Mouse (Mus musculus) skeletal muscle tissue, adult 2 months (tissue): ENCODE data around the gene Camk2g.

ENCODE experiments used
- DNase-seq: peaks from one replicate; pipeline ENCODE4 v3.0.0-alpha.2; 2012; ENCODE audit warnings: low read depth, low spot score

The Camk2g gene

DNA sequence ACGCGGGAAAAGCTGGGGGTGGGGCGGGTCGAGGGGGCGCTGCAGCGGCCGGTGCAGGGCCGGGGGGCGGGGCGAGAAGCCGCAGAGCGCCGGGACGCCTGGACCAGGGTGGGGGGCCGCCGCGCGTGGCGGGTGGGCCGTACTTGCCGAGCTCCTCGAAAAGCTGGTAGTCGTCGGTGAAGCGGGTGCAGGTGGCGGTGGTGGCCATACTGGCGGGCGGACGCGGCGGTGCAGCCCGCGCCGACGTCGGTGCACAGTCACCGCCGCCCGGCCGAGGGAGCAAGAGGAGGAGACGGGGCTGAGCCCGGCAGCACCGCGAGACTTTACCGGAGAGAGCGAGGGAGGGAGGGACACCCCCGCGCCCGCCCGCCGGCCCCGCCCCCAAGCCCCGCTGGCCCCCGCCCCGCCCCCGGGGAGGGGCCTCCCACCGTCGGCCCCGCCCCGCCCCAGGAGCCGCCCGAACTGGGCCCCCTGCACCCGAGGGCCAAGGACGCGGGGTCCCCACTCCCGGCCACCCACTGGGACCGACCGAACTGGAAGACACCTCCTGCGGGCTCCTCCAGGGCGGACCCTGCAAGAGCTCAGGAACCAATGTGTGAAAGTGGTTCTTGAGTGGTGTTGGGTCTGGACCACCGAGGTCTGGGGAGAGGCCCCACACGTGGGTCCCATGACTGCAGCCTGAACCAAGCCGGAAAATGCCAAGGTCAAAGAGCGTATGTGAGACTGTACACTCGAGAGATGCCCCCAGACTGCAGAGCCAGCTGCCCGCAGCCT, at the start of gene Camk2g:
Gene Camk2g (minus strand): TSS at position 331 of the 774 bp plus-strand sequence.
- peak; percentile 85 for DNase-seq

DNA sequence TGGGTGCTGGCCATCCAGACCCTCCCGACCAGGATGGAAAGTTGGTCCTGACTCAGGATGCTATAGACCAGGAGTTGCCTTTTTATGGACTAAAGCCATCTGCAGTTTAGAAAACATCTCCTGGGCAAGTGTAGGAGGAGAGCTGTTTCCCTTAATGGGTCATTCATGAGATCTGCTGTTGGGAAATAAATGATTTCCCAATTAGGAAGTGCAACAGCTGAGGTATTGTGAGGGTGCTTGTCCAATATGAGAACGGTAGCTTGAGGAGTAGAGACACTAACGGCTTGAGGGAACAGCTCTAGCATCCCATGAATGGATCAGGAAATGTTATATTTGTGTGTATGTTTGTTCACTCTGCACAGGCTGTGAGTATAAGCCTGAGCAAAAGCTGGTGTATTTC, 48.7 kb upstream of the Camk2g start:
- no peak for DNase-seq

GRCm38 (mm10) chr14:20841526-20841925, 47.6 kb upstream of the Camk2g start:
- no peak for DNase-seq

GRCm38 (mm10) chr14:20837681-20838080, 43.8 kb upstream of the Camk2g start:
- no peak for DNase-seq

DNA sequence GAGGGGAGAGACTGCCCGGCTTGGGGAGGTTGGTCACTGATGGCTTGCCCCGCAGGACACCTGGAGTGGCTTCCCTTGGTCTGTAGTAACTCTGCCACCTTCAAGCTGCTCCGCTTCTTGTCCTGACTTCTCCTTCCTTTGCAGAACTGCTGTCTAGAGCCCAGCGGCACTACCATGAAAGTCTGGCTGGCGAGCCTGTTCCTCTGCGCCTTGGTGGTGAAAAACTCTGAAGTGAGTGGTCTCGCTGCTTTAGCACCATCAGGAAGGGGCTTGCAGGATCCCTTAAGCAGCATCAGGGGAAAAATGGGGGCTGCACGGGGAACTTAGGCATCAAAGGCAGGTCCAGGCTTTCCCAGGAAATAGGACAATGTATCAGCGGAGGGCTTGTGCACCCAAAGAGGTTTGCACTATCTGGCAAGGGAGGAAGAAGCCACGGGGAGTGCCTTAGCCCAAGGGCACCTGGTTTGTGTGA, 43.1 kb upstream of the Camk2g start:
- no peak for DNase-seq

DNA sequence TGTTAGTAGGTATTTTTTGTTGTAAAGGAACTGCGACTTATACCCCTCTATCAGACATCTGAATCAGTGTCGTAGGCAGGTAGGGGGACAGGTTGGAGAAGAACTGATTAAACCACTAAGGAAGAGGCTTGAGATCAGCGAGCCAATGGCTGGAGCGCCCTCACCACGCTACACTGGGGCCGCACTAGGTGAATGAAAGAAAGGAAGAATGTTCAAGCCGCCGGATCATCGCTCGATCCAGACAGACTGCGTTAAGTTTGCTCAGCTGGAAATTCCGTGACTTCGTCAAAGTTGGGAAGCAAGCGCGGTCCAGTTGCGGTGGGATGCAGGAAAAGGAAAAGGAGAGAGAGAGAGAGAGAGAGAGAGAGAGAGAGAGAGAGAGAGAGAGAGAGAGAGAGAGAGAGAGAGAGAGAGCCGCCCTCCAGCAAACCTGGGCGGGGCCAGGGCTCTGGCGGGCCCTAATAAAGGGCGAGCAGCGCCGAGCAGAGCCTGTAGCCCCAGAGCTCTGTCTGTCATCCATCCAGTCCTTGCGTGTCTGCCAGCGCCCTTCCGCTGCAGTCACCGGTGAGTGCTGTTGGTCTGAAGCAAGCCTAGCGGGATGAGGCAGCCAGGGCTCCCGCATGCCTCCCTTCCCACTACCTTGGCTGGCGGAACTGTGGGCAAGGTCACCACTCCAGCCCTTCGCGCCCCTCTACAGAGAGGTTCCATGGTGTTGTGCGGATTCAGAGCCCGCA, 42.5 kb upstream of the Camk2g start, which contains the start of gene Plau:
Gene Plau (plus strand): TSS at position 490 of the 734 bp plus-strand sequence.
- peak; percentile 84 for DNase-seq

GRCm38 (mm10) chr14:20834136-20834535, 40.2 kb upstream of the Camk2g start:
- DNase-seq, result peak; percentile 47

DNA sequence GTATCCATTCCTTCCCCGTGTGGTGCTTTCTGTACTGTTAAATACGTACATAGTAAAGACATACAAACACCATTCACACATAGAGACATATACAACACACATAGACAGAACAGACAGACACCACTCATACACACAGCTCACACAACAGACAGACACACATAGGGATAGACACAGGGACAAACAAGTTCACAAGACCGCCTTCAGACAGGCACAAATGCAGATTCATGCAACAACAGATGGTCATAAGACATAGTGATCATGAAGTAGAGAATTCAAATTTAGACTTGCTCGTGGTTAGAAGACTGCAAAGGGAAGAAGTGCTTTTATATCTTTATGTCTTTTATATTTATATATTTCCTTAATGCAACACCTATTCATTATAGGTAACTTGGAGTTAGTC, 39.6 kb upstream of the Camk2g start:
- no peak for DNase-seq

DNA sequence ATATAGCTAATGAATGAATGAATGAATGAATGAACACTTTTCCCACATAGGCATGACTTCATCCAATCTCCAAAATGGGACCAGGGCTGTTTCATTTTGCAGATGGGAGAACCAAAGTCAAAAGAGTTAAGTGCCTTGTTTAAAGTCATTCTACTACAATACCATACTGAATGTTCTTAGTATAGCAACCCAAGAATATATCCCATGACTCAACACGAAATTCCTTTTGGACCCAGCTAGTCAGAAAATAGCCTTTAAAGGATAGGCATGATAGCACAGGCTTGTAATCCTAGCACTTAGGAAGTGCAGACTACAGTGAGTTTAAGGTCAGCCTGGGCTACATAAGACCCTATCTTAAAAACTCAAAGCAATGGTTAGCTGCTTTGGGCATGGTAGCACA, 38.0 kb upstream of the Camk2g start:
- DNase-seq, result no peak

DNA sequence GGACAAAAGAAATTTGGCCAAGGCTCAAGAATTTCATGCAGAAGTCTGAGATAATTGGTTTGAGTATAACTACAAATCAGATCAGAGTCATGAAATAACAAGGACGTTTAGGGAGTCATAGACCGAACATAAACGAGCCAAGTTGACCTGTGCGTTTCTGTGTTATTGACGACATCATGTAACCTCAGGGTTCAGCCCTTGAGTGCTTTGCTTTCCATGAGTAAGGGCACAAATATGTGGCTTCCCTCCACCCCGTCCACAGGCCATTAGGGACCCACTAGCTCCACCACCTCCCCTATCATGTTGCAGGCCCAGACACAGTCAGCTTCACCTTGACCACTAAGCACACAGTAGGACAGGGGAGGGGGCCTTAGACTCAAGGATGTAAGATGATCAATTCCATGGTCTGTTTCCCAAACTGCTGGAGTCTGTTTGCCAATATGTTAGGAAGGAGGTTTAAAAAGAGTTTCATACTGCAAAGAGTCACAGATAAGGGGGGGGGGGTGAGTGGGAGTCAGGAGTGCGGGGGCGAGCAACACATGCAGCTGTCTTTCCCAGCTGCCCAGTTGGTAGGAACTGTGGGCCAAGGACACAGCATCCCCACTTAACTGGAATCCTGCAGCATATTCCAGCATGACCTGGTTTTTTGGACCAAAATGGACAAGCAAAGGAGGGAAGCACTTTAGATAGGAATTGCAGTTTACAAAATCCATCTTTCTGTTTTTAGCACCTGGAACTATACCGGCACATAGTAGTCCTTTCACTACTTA, 37.4 kb upstream of the Camk2g start:
- peak; percentile 80 for DNase-seq

DNA sequence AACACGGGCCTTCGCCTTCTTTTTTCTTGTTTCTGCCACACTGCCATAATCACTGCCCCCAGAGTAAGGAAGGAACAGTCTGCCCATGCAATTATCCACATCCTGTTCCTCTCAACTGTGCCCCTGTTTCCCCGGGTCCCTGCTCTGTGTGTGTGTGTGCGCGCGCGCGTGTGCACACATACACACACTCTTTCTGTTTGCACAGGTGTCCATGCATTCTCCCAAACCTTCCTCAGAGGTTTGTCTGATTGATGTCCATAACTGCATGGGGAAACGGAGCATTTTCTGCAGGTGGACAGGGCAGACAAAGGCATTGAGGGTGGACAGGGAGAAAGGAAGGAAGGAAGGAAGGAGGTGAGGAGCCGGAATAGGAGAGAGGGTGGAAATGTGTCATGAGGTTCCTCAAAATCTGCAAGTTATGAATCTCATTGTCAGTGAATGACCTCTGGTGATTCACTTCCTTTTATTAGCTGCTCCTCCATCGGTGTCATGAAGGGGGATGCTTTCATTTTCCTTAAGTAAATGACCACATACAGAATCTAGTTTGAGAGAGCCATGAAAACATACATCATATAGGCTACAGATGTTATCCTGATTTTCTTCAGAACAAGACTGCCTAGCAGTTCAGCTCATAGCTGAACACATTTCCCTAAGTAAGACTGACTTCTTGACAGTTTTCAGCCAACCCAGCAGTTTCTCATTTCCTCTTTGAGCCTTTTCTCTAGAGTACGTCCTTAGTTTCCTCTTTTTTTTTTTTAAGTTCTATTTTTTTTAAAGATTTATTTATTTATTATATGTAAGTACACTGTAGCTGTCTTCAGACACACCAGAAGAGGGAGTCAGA, 35.9 kb upstream of the Camk2g start:
- DNase-seq, result no peak

GRCm38 (mm10) chr14:20828524-20828923, 34.6 kb upstream of the Camk2g start:
- DNase-seq, result no peak

GRCm38 (mm10) chr14:20827491-20827890, 33.6 kb upstream of the Camk2g start:
- peak; percentile 52 for DNase-seq

- DNase-seq, result no peak
Measured at GRCm38 (mm10) chr14:20827061-20827460, 33.2 kb upstream of the Camk2g start.

DNA sequence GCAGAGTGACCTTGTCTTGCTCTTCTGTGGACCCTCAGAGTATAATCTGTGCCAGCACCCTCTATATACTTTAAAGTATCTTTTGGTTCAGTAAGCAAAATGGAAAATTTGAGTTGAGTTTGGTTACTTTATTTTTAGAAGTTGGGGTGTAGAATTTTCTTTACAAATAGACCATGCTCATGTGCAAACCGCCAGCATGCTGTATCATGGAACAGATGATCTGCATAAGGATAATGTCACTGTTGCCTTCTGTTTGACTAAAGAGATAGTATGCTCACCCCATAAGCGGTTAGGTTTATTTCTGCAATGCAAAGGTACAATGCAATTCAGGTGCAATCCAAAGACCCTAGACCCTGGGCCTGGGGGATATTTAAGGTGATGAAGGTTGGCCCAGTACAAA, 31.6 kb upstream of the Camk2g start:
- DNase-seq, result no peak

GRCm38 (mm10) chr14:20824517-20824916, 30.6 kb upstream of the Camk2g start:
- no peak for DNase-seq

DNA sequence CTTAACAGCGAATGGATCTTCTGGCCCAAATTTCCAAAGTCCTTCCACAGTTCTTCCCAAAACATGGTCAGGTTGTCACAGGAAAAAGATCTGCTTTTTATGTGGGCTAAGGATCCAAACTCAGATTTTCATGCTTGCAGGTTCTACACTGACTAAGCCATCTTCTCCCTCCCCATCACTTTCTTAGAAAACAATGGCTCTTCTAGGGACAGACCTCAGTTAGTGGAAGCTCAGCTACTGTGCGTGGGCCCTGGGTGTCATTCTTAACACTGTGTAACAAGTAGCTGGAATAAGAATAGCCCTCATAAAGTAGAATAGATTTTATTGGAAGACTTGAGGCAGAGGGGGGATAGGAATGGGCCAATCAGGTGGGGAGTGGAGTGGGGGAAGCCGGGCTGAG, 21.6 kb upstream of the Camk2g start:
- no peak for DNase-seq

- no peak for DNase-seq
Measured at GRCm38 (mm10) chr14:20811779-20812406, 18.0 kb upstream of the Camk2g start.

DNA sequence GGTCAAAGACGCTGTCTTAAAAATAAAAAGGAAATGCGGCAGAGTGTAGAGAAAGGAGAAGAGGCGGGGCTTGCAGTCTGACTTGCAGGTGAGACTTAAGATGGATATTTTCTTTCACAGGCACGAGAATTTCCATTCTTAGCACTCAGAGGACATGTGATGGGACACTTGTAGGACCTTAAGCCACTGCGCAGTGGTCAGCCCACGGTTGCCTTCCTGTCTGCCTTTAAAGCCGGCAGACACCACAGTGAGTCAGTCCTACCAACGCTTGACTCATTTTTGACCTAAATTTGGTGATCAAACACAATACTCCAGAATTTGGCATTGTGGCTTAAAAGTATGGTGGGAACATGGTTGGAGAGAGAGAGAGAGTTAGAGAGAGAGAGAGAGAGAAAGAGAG, 17.3 kb upstream of the Camk2g start:
- no peak for DNase-seq

DNA sequence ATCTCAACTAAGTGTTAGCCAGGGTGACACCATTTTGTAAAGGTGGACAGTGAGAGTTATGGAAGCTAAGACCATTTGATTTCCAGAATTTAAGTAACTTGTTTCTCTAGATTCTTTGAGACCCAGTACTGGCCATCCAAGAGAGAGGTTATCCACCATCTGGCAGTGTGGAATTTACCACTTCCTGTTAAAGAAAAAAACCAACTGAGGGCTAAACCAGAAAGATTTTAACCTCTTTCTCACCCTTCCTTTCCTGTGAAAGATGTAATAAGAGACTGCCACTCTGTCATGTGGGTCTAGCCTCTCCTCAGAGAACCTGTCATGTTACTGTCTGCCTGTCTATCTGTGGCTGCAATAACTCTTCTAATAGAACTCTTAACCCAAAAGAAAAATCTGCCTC, 15.9 kb upstream of the Camk2g start:
- no peak for DNase-seq

DNA sequence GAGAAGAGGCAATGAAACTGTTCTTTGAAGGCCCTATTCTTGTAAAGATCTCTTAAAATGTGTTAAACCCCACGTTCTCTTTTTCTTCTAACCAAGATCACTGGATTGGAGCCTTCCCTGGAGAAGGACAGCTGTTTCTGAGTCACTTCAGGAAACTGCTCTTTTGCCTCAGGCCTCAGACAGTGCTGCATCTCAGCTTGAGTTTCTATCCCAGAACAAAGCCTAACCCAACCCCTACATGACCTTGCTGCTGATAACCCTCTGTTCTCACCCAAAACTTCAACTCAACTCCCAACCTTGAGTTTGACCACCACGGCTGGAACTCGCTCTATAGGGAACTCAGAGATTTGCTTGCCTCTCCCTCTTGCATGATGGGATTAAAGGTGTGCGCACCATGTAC, 15.5 kb upstream of the Camk2g start:
- no peak for DNase-seq
